Mouse (Mus musculus) olfactory bulb, adult 2 months (tissue): ENCODE results near the gene Fxr2.

Source experiments
- CTCF ChIP-seq: fragments of 200-500 bp; IDR thresholded peaks from 2 replicates; pipeline ENCODE4 v1.5.1; 2012; ENCODE audit warnings: low read depth, mild to moderate bottlenecking, low read length, moderate library complexity; ENCODE audit not compliant: insufficient read depth
- POLR2A ChIP-seq: fragments of 200-500 bp; IDR thresholded peaks from 2 replicates; pipeline ENCODE4 v1.6.1; 2012; ENCODE audit warnings: mild to moderate bottlenecking, low read depth, low read length, moderate library complexity; ENCODE audit not compliant: insufficient read depth

GRCm38 (mm10) chr11:69628286-69628685 is 4.5 kb upstream of the Fxr2 start:
- peak; percentile 61 for TF ChIP-seq CTCF
- TF ChIP-seq POLR2A = no peak
